Mouse (Mus musculus): ENCODE data around the gene Napsa.

Gene Napsa

GRCm38 (mm10) chr7:44572213-44572701 lies at the start of gene Napsa:
Gene Napsa, plus strand, starts transcription at chr7:44572380.
- DNase-seq (ENCODE audit: inconsistent ontology term): no peak

DNA sequence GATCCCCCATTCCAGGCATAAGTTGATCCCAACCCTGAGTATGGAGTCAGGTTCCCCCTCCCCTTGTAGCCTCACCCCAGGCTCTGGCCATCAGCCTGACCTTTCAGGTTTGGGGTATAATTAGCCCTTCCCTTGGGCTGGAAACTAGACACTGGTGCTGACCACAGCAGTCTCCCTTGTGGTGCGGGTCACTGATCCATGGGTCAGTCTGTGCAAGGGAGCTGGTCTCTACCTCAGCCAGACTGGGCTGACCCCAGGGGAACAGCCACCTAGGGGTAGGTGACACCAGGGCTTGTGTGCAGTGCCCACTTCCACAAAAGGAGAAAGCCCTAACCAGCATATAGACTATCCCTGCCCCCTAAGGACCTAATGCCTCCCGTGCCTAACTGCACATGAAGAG lies 49.1 kb upstream of the Napsa start:
- DNase-seq (ENCODE audit: inconsistent ontology term): no peak

DNA sequence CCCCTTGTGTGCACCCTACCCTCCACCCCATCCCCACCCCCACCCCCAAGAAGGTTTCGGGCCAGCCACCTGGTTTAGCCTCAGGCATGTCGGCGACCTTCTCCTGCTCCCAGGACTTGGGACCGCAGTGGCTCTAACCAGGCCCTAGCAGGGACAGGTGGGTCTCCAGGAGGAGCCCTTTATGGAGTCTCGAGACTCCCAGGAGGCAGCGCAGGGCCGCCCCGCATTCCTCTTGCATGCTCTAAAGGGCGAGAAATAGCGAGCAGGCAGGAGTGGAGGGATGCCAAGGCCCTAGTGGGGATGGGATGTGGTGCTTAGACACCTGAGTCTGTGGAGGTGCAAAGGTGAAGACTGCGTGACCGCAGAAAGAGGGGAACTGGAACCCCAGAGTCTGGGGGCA lies 47.7 kb upstream of the Napsa start, which contains the start of gene Mybpc2:
TSS of gene Mybpc2 (minus strand) at position 155 of the 400 bp plus-strand sequence.
- peak; percentile 18 for DNase-seq (ENCODE audit: inconsistent ontology term)

- peak; percentile 88 for DNase-seq (ENCODE audit: inconsistent ontology term)
These were observed 46.9 kb upstream of the Napsa start for GRCm38 (mm10) chr7:44525126-44525832.

- no peak for DNase-seq (ENCODE audit: inconsistent ontology term)
These were observed 45.6 kb upstream of the Napsa start for GRCm38 (mm10) chr7:44526414-44527154.

DNA sequence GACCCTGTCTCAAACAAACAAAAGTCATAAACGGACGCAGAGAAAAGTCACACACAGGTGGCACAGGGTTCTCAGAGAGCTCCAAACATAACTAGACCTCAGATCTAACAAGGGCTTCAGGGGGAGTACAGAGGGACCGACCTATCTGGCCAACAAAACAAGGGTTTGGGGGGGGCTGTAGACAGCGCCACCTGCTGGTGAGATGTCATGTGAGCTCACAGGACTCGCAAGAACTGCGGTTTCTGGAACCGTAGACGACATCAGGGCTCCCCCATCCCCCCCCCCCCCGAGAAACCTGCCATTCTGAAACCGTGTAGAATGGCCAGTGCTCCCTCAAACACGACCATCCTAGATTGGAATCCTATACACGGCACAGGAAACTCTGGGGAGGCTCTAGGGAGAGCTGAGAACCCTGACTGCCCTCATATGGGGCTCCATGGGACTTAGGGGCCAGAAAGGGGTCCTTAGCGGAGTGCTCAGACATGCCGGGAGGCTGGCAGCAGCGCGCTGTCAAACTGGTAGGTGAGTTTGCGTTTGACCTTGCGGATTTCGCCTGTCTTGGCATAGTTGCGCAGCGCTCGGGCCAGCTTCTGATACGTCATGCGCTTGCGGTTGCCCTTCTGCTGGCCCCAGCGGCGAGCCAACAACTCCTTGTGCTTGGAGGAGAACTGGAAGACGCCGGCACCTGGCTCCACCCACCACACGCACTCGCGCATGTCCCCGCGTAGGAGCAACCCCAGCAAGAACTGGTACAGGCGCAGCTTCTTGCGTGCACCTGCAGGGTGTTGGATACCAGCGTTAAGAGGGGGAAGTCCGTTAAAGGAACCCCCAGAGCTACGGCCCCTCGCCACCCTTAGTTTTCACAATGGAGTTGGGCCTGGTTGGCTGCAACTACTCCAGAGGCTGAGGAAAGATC lies 44.4 kb upstream of the Napsa start:
- peak; percentile 62 for DNase-seq (ENCODE audit: inconsistent ontology term)

DNA sequence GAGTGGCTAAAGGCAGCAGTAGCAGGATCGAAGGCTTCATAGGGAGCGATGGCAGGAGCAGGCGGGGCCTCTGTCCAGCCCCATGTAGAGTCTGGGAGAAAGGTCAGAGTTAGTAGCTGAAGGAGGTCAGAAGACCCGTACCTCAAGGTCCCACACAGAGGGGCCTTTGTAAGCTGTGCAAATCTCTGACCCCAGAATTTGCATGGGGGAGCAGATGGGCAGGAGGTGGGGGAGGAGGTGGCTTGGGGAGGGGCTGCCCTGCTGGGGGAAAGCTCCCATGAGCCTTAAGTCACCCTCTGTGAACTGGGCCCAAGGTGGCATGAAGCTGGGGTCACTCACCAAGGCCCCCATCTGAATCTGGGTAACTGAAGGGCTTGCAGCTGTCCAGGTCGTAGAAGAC lies 42.7 kb upstream of the Napsa start:
- DNase-seq (ENCODE audit: inconsistent ontology term): no peak

GRCm38 (mm10) chr7:44530507-44530906 lies 41.7 kb upstream of the Napsa start:
- no peak for DNase-seq (ENCODE audit: inconsistent ontology term)

DNA sequence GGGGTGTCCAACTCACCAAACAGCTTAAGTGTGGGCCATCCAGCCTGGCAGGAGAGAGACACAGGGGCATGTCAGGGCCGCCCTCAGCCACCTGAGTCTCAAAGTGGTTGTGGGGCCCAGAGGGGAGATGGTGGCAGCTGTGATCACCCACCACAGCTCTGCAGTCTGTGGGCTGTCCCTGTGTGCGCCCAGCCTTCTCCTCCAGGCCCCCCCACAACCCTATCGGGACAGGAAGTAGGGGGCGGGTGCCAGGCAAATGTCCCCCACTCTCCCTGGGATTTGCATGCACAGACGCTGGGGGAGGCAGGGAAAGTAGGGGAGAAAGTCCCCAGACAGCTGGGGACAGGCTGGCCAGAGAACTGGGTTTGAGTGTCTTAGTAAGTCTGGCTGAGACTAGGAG lies 41.0 kb upstream of the Napsa start:
- DNase-seq (ENCODE audit: inconsistent ontology term): no peak

DNA sequence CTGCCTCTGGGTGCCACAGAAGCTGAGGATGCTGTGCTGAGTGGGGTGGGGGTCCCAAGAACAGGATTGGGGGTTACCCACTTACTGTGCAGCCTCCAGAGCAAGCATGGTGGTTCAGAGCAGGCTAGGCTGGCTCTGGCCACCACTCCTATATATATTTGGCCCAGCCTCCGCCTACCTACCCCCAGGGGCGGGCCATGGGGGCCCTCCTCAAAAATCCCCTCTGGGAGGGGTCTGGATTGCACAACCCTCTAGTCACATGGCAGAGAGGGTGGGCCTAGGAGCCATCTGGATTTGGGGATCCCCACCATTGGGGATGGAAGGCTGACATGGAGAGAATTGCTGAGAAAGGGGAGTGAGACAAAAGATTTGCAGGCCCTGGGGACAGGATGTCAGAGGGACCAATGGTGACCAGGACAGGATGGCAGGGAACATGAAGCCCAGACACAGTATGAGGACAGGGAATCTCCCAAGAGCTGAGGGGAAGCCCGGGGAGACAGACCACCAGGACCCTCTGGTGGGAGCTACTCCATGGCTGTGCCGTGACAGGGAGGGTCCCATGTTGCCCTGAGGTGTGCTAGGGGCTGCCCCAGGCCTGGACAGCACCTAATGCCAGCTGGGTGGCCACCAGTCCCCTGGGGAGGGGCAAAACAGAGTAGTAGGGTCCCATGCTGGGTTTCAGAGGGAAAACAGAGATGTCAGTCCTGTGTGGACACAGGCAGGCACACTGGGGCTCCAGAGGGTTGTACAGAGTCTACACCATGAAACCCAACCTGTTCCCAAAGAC lies 40.0 kb upstream of the Napsa start, which contains the start of gene Spib:
TSS of gene Spib (minus strand) at position 126 of the 787 bp plus-strand sequence.
- DNase-seq (ENCODE audit: inconsistent ontology term): no peak

GRCm38 (mm10) chr7:44532918-44533745 lies 39.0 kb upstream of the Napsa start:
- DNase-seq (ENCODE audit: inconsistent ontology term): no peak

DNA sequence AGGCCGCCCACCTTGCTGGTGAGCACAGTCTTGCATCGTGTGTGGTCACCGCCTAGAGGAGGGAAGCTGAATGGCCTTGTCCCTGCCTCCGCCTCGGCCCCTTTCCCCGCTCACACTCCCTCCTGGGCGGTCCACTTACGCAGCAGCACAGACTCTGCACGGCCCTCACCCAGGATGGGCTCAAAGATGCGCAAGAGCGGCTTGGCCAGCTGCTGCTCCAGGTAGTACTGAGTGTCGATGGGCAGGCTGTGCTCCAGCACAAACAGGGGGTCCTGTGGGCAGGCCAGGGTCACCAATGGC lies 38.5 kb upstream of the Napsa start:
- DNase-seq (ENCODE audit: inconsistent ontology term): no peak

- DNase-seq (ENCODE audit: inconsistent ontology term): no peak
These were observed 37.9 kb upstream of the Napsa start for GRCm38 (mm10) chr7:44534242-44534641.

GRCm38 (mm10) chr7:44534656-44535441 lies 37.3 kb upstream of the Napsa start:
- no peak for DNase-seq (ENCODE audit: inconsistent ontology term)

GRCm38 (mm10) chr7:44535657-44536589 lies 36.3 kb upstream of the Napsa start:
- DNase-seq (ENCODE audit: inconsistent ontology term): no peak

DNA sequence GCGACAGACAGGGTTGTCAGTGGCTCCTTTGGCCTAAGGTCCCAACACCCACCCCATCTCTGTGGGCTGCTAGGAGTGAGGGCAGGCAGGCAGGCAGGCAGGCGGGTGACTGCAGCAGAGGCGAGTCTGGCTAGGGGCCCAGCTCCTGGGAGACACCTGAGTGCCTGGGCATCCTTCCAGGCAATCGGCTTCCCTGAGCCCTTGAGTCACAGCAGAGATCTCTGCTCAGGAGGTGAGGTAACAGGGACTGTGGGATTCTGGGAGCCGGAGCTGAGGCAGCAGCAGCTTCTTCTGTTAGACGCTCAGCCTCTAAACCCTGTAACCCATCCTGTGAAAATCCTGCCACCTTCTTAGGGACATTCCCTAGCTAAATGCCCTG lies 35.6 kb upstream of the Napsa start:
- DNase-seq (ENCODE audit: inconsistent ontology term): no peak

DNA sequence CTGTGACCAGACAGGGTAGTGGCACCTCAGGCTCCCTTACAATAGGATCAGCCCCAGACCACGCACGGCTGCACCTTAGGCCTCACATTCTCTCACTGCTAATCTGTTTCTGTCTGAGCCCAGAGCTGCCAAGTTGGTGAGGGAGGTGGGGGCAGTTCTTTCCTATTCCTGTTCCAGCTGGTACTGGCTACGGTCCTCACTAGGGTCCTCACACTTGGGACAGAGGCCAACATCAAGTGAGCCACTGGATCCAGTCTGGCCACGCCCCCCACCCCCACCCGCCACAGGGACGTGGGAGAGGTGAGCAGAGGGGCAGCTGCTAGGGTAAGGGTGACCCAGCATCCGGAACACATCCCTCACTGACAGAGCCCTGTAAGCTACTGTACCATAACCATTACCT lies 35.2 kb upstream of the Napsa start:
- DNase-seq (ENCODE audit: inconsistent ontology term): no peak

DNA sequence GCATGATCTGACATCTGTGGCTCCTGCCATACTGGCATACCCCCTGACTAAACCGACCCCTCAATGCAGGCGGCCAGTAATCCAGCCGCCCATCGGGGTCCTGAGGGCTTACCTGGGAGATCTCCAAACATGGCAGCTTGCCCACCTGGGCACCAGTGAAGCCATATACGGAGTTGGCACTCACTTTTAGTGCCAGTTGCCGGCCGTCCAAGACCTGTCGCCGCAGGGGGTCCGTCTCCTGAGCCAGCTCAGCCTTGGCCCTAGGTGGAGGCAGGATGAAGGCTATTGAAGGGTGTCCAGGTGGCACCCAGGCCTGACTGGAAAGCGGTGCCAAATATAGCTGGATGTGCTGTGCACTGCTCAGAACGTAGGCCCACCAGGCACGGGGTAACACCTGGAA lies 34.7 kb upstream of the Napsa start:
- DNase-seq (ENCODE audit: inconsistent ontology term): no peak

Data from Muller cell, postnatal 12 days (primary cell).